Mouse (Mus musculus): ENCODE measurements around the gene Msn. TPM values are rescaled to one million over a fixed set of nuclear protein-coding genes. Genes with fewer than 3 reads are reported as not detected.

The Msn gene
- 395 and 485 TPM in 2 replicates for total RNA-seq (2014; fragmentation: Nextera tagmentation)
- total RNA-seq (2017) = 156 and 234 TPM in 2 replicates
- polyA plus RNA-seq (2012) = 40.7 and 70.6 TPM in 2 replicates

GRCm38 (mm10) chrX:96095509-96096499 is at the start of gene Msn:
Gene Msn (plus strand): TSS chrX:96096042.
- DNase-seq (ENCODE audit: low spot score) = peak; percentile 52
- TF ChIP-seq TAL1 (conservative IDR thresholded peaks at IDR 0.05; ENCODE audit: low read depth, low read length) (no peak), GATA1 (IDR thresholded peaks at IDR 0.05; ENCODE audit: borderline replicate concordance, low read length) (no peak), POLR2AphosphoS5 (IDR thresholded peaks at IDR 0.05; ENCODE audit: insufficient replicate concordance, low read depth, low read length) (no peak), GATA2 (IDR thresholded peaks at IDR 0.05; ENCODE audit: borderline replicate concordance, low read depth, low read length) (no peak), CTCF (IDR thresholded peaks at IDR 0.05; ENCODE audit: low read depth, low read length) (no peak)
- Histone ChIP-seq H3K4me1 (ENCODE audit: insufficient read depth, low read depth, low read length) (peaks cover 31% of the 10 kb centered on the region), H3K36me3 (replicated peaks) (peaks cover 14% of the 10 kb centered on the region), H3K4me3 (ENCODE audit: low read depth, low read length) (peak within 1 kb of the TSS; percentile 80), H3K9me3 (replicated peaks) (no peaks in the 10 kb centered on the region), H3K27me3 (ENCODE audit: insufficient read depth, low read length) (no peaks in the 10 kb centered on the region)
- ATAC-seq (ENCODE audit: extremely low read depth, insufficient number of reproducible peaks, low FRiP score, poor library complexity, severe bottlenecking) = peak; percentile 62

GRCm38 (mm10) chrX:96052798-96053197 is 43.0 kb upstream of the Msn start:
- no peaks in the 10 kb centered on the region for H3K9me3 ChIP-seq (replicated peaks)
- peaks cover 5% of the 10 kb centered on the region; the same call in 1 of the 2 replicates for H3K27me3 ChIP-seq (ENCODE audit: insufficient read depth, low read length)
- TF ChIP-seq GATA2 (IDR thresholded peaks at IDR 0.05; ENCODE audit: borderline replicate concordance, low read depth, low read length) (no peak), POLR2AphosphoS5 (IDR thresholded peaks at IDR 0.05; ENCODE audit: insufficient replicate concordance, low read depth, low read length) (no peak), TAL1 (conservative IDR thresholded peaks at IDR 0.05; ENCODE audit: low read depth, low read length) (no peak), CTCF (IDR thresholded peaks at IDR 0.05; ENCODE audit: low read depth, low read length) (no peak), GATA1 (IDR thresholded peaks at IDR 0.05; ENCODE audit: borderline replicate concordance, low read length) (no peak)
- ATAC-seq (ENCODE audit: extremely low read depth, insufficient number of reproducible peaks, low FRiP score, poor library complexity, severe bottlenecking) (no peak), DNase-seq (ENCODE audit: low spot score) (no peak)
- no peak overlapping the region for H3K4me3 ChIP-seq (ENCODE audit: low read depth, low read length)
- H3K4me1 ChIP-seq (ENCODE audit: insufficient read depth, low read depth, low read length) = no peaks in the 10 kb centered on the region
- no peaks in the 10 kb centered on the region for H3K36me3 ChIP-seq (replicated peaks)

GRCm38 (mm10) chrX:96077747-96078146 is 18.1 kb upstream of the Msn start:
- no peaks in the 10 kb centered on the region for H3K4me1 ChIP-seq (ENCODE audit: insufficient read depth, low read depth, low read length)
- no peaks in the 10 kb centered on the region for H3K36me3 ChIP-seq (replicated peaks)
- TF ChIP-seq TAL1 (conservative IDR thresholded peaks at IDR 0.05; ENCODE audit: low read depth, low read length) (no peak), GATA1 (IDR thresholded peaks at IDR 0.05; ENCODE audit: borderline replicate concordance, low read length) (no peak), POLR2AphosphoS5 (IDR thresholded peaks at IDR 0.05; ENCODE audit: insufficient replicate concordance, low read depth, low read length) (no peak), GATA2 (IDR thresholded peaks at IDR 0.05; ENCODE audit: borderline replicate concordance, low read depth, low read length) (no peak), CTCF (IDR thresholded peaks at IDR 0.05; ENCODE audit: low read depth, low read length) (no peak)
- no peaks in the 10 kb centered on the region for H3K9me3 ChIP-seq (replicated peaks)
- no peak for DNase-seq (ENCODE audit: low spot score)
- no peak for ATAC-seq (ENCODE audit: extremely low read depth, insufficient number of reproducible peaks, low FRiP score, poor library complexity, severe bottlenecking)
- H3K27me3 ChIP-seq (ENCODE audit: insufficient read depth, low read length) = no peaks in the 10 kb centered on the region
- H3K4me3 ChIP-seq (ENCODE audit: low read depth, low read length) = no peak overlapping the region

GRCm38 (mm10) chrX:96086259-96086658 is 9.6 kb upstream of the Msn start:
- TF ChIP-seq CTCF (IDR thresholded peaks at IDR 0.05; ENCODE audit: low read depth, low read length) = no peak
- TF ChIP-seq POLR2AphosphoS5 (IDR thresholded peaks at IDR 0.05; ENCODE audit: insufficient replicate concordance, low read depth, low read length) = no peak
- no peak for TF ChIP-seq TAL1 (conservative IDR thresholded peaks at IDR 0.05; ENCODE audit: low read depth, low read length)
- TF ChIP-seq GATA1 (IDR thresholded peaks at IDR 0.05; ENCODE audit: borderline replicate concordance, low read length) = no peak
- Histone ChIP-seq H3K9me3 (replicated peaks) (no peaks in the 10 kb centered on the region), H3K4me1 (ENCODE audit: insufficient read depth, low read depth, low read length) (no peaks in the 10 kb centered on the region), H3K27me3 (ENCODE audit: insufficient read depth, low read length) (no peaks in the 10 kb centered on the region), H3K36me3 (replicated peaks) (no peaks in the 10 kb centered on the region), H3K4me3 (ENCODE audit: low read depth, low read length) (no peak overlapping the region)
- DNase-seq (ENCODE audit: low spot score) = no peak
- ATAC-seq (ENCODE audit: extremely low read depth, insufficient number of reproducible peaks, low FRiP score, poor library complexity, severe bottlenecking) = no peak

- H3K27me3 ChIP-seq (ENCODE audit: insufficient read depth, low read length) = no peaks in the 10 kb centered on the region
- peaks cover 31% of the 10 kb centered on the region for H3K4me1 ChIP-seq (ENCODE audit: insufficient read depth, low read depth, low read length)
- H3K36me3 ChIP-seq (replicated peaks) = peaks cover 14% of the 10 kb centered on the region
- H3K9me3 ChIP-seq (replicated peaks) = no peaks in the 10 kb centered on the region
- DNase-seq (ENCODE audit: low spot score) (peak; percentile 35), ATAC-seq (ENCODE audit: extremely low read depth, insufficient number of reproducible peaks, low FRiP score, poor library complexity, severe bottlenecking) (peak; percentile 69)
- TF ChIP-seq GATA2 (IDR thresholded peaks at IDR 0.05; ENCODE audit: borderline replicate concordance, low read depth, low read length) (no peak), CTCF (IDR thresholded peaks at IDR 0.05; ENCODE audit: low read depth, low read length) (no peak), POLR2AphosphoS5 (IDR thresholded peaks at IDR 0.05; ENCODE audit: insufficient replicate concordance, low read depth, low read length) (no peak), GATA1 (IDR thresholded peaks at IDR 0.05; ENCODE audit: borderline replicate concordance, low read length) (no peak), TAL1 (conservative IDR thresholded peaks at IDR 0.05; ENCODE audit: low read depth, low read length) (no peak)
- peak overlapping the region; percentile 80 for H3K4me3 ChIP-seq (ENCODE audit: low read depth, low read length)
Observed at GRCm38 (mm10) chrX:96096513-96097210, 820 bp downstream of the Msn start.
